Mouse (Mus musculus): Measurements from ENCODE around the gene Card19. TPM values are rescaled to one million over a fixed set of nuclear protein-coding genes. Genes with fewer than 3 reads are reported as not detected.

The Card19 gene
- total RNA-seq (2021) = 10 to 100 TPM; 48.9 to 62.7 TPM
- long read RNA-seq, experiment 1, transcript Card19-201 (6 exons, 804 nt) = major isoform, 38 of 75 reads
- long read RNA-seq, experiment 1, partial matches to known transcripts = 0 of 75 reads
- long read RNA-seq, experiment 1, other reads (novel, unspliced or antisense) = 32 of 75 reads
- long read RNA-seq, experiment 2, transcript Card19-201 (6 exons, 804 nt) = major isoform, 30 of 55 reads
- long read RNA-seq, experiment 2, transcript Card19-205 (2 exons, 685 nt) = minor isoform, 7 of 55 reads
- long read RNA-seq, experiment 2, partial matches to known transcripts = 1 of 55 reads
- long read RNA-seq, experiment 2, other reads (novel, unspliced or antisense) = 17 of 55 reads

DNA sequence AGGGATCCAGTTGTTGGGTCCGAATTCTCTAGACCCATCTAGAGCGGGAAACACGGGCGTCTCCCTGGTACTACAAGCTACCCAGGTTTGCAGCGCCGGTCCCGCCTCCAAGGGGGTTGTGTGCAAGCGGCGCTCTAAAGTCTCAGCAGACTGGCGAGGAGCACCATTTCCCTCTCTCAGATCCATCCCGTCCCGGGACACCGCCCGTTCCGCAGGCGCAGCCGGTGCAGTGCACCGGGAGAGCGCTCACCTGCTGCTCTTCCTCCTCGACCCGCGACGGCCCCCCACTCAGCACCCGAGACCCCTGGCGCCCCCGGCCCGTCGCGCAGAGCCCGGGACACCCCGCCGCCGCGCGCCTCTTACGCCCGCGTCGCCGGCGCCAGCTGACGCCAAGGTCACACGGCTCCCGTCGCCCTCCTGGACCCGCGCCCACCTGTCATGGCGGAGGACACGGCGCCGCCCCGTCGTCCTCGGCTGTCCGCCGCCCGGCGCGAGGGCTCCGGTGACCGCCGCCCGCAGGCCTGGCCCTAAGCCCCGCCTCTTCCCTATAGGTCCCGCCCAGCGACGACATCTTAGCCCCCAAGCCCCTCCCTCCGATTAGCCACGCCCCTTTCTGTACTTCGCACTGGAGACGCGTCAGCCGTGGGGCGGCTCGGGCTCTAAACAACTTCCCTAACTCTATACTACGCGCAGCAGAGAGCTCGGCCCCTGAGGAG is at the start of gene Card19:
TSS of gene Card19 (minus strand) at position 534 of the 716 bp plus-strand sequence.
- DNase-seq (ENCODE audit: low spot score in 2 of 2) = peak; percentile 77 to 92

DNA sequence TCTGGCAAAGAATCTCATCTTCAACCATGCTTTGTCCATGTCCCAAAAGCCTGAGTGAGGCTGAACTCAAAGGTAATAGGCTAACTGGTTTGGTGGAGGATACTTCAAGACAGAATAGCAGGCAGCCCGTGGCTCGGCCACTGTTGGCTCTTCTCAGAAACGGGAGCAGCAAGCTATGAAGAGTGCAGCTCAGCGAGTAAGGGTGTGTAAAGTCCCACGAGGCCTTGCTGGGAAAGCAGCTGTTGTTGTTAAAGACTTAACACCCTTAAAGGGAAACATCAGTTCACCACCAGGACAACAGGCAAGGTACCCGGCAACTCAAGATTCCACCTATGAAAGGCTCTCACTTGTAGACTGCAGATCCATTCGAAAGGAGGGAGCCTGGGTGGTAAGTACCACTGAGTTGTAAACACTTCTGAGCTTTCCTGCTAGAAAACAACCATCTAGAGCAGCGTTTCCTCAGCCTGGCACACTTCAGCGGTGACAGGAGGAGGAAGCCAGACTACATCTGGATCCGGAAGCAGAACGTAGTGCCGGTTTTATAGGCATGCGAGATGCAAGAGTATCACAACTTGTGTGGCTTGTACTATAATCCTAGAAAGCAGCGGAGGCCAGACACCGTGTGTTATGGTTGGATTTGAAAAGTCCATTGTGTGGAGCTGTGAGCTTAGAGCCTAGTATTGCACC is 44.3 kb upstream of the Card19 start:
- DNase-seq (ENCODE audit: low spot score in 2 of 2) = no peak

GRCm38 (mm10) chr13:49257819-49258313 is 42.0 kb upstream of the Card19 start:
- no peak for DNase-seq (ENCODE audit: low spot score in 2 of 2)

DNA sequence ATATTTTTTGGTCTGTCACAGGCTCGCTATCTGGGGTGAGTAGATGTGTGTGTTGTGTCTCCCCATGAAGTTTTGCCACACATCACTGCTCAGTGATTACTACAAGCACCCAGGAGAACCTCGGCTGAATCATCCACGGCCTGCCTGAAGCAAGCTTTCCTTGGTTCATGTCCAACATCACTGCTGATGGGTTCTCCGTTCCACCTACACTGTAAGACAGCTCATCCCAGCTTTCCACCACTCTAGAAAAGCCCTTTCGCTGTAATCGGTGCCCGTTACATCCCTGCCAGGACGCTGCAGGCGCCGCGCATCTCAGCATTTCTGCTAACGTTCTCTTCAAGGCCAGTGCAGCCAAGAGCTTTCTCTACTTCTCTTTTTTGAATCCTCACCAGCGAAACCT is 36.9 kb upstream of the Card19 start:
- DNase-seq (ENCODE audit: low spot score in 2 of 2) = no peak

DNA sequence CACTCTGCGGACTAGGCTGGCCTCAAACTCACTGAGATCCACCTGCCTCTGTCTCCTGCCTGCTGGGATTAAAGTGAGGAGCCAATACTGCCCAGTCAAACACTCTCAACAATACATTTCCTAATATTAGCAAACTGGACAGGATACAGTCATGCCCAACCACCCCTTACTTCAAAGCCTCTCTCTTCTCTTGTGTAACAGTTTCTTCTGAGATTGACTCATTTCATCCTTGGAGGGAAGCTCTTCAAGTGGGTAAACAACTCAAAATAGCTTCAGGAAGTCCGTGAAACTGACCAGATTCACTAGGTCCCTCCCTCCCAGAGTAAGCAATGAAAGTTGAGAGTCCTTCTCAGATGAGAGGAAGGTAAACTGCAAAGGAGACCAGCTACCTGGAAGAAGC is 36.3 kb upstream of the Card19 start:
- no peak for DNase-seq (ENCODE audit: low spot score in 2 of 2)

GRCm38 (mm10) chr13:49250716-49251517 is 35.1 kb upstream of the Card19 start:
- no peak for DNase-seq (ENCODE audit: low spot score in 2 of 2)

DNA sequence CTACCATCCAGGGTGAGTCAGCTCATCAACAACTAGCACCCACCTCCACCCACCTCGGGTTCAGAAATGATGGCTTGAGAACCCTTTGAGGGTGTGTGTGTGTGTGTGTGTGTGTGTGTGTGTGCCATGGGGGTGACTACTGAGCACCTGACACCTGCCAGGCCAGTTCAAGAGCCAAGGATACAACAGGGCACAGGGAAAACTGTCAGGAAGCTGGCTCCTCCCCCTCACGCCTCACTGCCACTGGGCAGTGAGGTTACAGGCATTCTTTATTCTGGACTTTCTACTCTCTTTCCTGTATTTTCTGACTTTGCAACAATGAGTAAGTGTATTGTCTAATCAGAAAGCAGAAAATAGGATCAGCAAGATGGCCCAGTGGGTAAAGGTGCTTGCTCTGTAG is 33.8 kb upstream of the Card19 start:
- DNase-seq (ENCODE audit: low spot score in 2 of 2) = no peak

DNA sequence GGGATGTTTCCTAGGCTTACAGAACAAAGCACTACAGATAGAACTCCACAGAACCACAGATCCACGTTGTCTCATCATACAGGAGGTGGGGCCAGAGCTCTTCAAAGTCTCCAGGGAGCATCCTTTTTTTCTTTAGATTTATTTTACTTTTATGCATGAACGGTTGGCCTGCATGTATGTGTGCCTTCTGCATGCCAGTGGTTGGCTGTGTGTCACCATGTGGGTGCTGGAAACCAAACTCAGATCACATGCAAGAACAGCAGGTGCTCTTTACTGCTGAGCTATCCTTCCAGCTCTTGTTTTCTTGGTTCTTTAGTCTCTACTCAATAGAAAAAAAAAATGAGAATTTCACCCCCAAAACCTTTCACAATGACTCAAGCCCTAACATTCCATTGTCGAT is 33.1 kb upstream of the Card19 start:
- no peak for DNase-seq (ENCODE audit: low spot score in 2 of 2)

- DNase-seq (ENCODE audit: low spot score in 2 of 2) = no peak
Measured at GRCm38 (mm10) chr13:49248467-49248862, 32.6 kb upstream of the Card19 start, which contains the start of gene Susd3. Gene Susd3, minus strand, starts transcription at chr13:49248706.

- no peak for DNase-seq (ENCODE audit: low spot score in 2 of 2)
Measured at GRCm38 (mm10) chr13:49247740-49248466, 32.1 kb upstream of the Card19 start.

DNA sequence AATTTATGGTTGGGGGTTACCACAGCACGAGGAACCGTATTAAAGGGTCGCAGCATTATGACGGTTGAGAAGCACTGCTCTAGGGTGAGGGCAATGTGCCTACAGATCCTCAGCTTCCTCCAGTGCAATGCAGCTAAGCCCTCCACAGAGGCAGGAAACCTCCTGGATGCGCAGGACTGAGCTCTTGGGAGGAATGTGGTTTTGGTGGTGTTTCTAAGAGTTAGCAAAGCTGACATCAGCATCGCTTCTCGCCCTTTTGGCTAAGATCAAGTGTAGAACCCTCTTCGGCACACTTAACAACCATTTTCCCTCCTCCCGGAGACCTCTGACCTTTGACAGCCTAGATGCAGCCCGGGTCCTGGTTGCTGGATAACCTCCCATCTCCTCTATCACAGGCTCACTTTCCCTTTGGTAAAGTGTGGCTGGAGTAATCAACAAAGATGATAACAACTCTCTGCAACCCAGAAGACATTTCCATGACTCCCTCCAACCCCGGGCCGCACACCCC is 31.4 kb upstream of the Card19 start:
- no peak for DNase-seq (ENCODE audit: low spot score in 2 of 2)

GRCm38 (mm10) chr13:49246626-49247025 is 30.8 kb upstream of the Card19 start:
- DNase-seq (ENCODE audit: low spot score in 2 of 2) = no peak

GRCm38 (mm10) chr13:49246011-49246410 is 30.2 kb upstream of the Card19 start:
- no peak for DNase-seq (ENCODE audit: low spot score in 2 of 2)

- DNase-seq (ENCODE audit: low spot score in 2 of 2) = no peak
Measured at GRCm38 (mm10) chr13:49245251-49245650, 29.4 kb upstream of the Card19 start.

GRCm38 (mm10) chr13:49243492-49243891 is 27.7 kb upstream of the Card19 start:
- DNase-seq (ENCODE audit: low spot score in 2 of 2) = no peak

- no peak for DNase-seq (ENCODE audit: low spot score in 2 of 2)
Measured at GRCm38 (mm10) chr13:49242321-49243065, 26.7 kb upstream of the Card19 start.

DNA sequence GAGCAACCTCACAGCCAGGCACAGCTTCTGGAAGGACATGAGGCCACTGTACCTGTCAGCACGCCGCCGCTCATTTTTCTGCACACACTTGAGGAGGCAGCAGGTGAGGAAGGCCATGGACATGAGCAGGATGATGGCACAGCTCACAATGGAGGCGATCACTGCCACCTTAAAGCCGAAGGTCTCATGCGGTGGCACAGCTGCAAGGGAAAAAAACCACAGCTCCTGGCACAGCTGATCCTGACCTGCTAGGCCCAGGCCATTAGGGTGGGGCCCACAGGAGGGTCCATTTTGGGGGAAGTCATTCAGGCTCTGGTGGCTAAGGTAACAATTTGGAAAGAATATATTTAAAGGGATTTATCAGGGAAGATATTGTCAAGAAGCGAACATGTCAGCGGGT is 22.9 kb upstream of the Card19 start:
- no peak for DNase-seq (ENCODE audit: low spot score in 2 of 2)

DNA sequence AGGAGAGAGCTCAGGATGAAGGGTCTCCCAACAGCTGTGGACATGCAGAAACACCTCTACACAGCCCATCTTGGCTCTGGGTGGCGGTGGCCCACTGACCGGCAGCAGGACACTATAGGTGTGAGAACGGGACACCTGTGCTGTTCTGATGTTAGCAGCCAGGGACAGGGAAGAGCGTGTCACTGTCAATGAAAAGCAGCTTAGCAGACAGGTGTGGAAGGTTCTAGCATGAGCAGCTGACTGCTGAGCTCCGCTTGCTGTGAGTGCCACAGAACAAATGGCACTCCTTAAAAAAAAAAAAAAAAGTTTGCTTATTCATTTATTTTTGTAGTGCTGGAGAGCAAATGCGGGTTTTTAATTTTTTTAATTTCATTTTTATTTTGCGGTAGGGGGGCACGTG is 21.8 kb upstream of the Card19 start:
- no peak for DNase-seq (ENCODE audit: low spot score in 2 of 2)

GRCm38 (mm10) chr13:49234711-49235110 is 18.9 kb upstream of the Card19 start:
- DNase-seq (ENCODE audit: low spot score in 2 of 2) = no peak
